Mouse (Mus musculus) frontal cortex, postnatal 25 days (tissue): ENCODE data around the gene P2rx6.
"Not testable (repeated sequence)": the region's sequence is repeated elsewhere in the genome, so short reads cannot be mapped to it uniquely, and the experiment has no call there.

Experiments
- DNase-seq, 2 experiments: peaks; one replicate each; pipeline ENCODE4 v3.0.0; 2022; ENCODE audit warnings: low spot score in 2 of 2

Gene P2rx6

DNA sequence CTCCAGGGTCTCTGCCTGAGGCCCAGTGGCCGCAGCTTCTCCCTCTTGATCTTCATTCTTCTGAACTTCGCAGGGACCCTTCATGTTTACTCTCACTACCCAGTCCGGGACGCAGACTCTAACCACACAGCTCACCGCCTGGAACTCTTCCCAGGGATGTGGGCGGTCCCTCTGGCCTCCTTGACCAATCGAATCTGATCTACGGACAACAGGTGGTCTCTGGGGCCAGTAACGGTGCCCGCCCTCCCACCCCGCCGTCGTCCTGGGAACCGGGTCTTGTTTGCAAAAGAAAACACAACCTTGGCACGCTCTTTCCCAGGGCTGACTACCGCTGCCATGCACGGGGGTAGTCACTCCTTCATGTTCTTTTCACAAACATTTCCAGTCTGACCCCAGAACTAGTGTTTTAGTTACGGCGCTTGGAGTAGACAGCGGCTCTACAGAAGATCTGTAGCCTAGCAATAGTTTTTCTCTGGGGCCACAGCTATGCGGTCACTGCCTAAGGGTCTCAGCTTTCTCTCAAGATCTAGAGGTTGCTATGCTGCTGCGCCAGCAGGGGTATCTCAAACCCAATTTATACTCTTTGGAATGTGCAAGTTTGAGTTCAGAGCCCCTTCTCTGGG lies 446 bp upstream of the P2rx6 start, which contains the start of gene Lrrc74b:
Lrrc74b (minus strand) TSS at position 120 of the 623 bp plus-strand sequence.
- no peak for DNase-seq

DNA sequence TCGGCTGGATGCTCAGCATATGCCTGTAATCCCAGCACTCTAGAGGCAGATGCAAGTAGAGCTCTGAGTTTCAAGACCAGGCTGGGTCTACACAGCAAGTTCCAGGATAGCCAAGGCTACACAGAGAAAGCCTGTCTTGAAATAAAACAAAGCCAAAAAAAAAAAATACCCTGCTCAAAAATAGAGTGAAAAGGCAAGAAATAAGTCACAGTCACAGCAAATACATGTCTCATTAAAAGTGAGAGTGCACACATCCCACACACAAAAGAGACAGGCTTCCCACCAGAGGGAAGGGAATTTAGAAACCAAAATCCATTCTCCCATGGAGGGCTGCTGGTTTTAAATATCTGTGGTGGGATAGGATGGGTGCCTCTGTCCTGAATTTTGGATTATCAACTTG lies 1.9 kb downstream of the P2rx6 start:
- DNase-seq = no peak

DNA sequence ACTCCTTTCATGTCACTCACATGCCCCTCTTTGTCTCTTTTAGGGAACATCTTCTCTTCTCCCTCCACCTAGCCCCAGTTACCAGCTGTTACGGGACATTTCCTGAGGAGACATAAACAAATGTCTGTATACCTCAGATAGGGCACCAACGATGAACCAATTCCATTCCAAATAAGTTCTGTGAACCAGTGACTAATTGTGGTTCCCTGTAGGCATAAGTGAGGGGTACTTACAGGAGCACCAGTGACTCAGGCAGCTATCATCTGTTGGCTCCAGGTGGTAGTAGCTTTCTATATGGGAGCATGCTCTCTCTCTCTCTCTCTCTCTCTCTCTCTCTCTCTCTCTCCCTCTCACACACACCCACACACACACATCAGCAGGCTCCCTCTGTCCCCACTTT lies 2.5 kb downstream of the P2rx6 start:
- DNase-seq = no peak

DNA sequence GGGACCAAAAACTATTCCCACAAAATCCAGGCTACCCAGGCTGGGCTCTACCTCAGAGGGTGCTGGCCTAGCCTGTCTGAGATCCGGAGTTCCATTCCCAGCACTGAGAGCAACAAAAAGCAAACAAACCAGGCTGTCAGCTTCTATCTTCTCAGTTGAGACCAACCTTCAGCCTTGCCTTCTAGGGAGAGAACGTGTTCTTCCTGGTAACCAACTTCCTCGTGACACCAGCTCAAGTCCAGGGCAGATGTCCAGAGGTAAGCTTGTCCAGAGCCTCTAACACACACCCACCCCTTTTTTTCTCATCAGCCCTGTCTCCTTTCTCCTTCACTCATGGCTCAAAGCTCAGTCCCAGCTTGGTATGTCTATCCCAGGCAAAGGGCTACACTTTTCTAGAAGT lies 3.1 kb downstream of the P2rx6 start:
- no peak for DNase-seq

DNA sequence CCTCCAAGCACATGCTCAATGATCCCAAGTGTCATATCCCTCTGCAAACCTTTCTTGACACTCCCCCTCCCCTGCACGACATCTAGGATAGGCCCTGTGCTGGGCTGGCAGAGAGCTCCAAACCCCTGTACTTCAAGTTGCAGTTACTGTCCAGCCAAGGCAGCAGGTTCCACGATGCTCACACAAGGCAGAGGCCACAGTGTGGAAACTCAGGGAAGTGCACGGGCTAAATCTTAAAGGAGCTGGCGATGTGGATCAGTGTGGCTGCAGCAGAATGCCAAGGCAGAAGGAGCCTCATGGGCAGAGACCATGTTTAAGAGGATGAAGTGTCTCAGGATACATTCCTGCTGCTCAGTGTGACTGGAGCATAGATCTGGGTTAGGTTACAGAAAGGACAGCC lies 4.5 kb downstream of the P2rx6 start:
- DNase-seq = no peak

DNA sequence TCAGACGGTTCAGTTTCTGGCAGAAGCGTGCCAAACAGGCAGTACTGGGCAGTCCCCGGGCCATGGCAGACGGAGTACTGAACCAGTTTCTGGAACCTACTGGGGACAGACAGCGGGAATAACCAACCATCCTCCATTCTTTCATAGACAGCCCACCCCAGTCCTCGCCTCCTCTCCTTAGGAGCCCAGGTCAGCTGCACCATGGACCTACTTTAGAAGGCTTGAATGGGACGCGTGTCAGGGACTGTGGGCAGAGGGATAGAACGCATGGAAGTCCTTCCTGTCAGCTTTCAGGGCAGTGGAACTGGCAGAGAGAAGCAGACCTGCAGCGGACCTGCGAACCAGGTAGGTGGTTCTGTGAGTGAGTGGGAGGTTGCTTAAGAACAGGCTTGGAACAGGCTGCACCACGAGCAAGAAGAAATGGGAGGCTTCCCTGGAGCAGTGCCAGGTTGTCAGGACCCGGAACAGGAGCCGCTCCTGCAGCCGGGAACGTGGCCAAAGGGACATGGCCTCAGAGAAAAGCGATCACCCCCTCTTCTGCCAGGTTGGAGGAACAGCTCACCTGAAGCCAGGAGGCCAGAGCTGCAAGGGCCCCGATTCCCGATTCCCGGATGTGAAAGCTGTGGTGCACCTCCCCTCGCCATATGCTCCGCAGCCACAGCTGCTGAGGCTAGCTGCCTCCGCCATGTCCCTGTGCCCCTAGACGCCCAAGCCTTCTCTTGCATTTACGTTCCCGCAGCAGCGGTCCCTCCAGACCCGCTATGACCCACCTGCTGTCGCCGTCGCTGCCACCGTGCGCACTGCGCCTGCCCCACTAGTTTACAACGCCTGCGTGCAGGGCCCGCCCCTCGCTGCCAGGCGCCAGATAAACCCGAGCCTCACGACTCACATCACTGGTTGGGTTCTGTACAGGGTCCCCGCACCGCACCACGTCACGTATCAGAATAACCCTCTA lies 14.5 kb downstream of the P2rx6 start:
- DNase-seq = peak; percentile 59 to 64

DNA sequence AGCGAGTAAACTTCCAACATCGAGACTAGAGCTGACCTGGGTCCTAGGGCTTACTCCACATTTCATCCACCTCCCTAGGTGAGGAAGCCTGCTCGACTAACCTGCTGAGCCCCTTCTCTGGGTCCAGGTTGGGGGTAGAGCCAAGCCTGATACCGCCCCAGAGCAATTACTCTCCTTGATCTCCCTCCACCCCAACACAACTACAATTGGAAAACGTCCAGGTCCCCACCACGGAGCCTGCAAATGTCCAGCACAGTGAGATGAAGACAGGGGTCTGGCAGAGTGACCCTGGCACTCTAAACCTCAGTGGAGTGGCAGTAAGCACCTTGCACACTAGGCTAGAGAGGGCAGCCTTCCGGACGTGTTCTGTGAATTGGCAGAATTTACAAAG lies 15.1 kb downstream of the P2rx6 start:
- DNase-seq = no peak

DNA sequence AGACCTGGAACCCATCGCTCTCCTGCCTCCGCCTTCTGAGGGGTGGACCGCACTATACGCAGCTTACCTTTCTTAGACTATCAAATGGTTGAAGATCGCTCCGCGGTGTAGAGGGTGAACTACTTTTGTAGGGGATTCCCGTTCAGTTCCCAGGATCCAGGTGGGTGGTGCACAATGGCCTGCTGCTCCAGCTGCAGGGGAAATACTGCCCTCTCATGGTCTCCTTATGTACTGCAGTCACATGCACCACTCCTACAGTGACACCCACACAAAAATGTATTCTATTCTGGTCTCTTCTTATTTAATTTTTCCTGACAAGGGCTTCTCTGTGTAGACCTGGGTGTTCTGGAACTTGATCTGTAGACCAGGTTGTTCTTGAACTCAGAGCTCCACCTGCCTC lies 21.4 kb downstream of the P2rx6 start, which contains the start of gene Slc7a4:
Slc7a4 (minus strand) TSS at position 151 of the 400 bp plus-strand sequence.
- DNase-seq = no peak

DNA sequence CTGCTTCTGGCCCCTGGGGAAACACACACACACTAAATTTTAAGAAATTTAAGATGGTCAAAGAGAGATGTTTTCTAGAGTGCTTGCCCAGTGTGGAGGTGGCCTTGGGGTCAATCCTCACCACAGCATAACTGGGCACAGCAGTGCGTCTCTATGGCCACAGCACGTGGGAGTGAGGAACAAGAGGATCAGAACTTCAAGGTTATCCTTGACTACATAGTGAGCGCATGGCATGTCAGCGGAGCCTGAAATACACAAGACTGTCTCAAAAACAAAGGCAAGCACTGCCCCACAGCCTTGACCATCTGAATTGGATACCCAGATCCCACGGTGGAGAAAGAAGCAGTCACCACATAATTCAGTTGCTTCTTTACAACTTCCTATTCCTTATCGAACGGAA lies 22.9 kb downstream of the P2rx6 start:
- DNase-seq = no peak

DNA sequence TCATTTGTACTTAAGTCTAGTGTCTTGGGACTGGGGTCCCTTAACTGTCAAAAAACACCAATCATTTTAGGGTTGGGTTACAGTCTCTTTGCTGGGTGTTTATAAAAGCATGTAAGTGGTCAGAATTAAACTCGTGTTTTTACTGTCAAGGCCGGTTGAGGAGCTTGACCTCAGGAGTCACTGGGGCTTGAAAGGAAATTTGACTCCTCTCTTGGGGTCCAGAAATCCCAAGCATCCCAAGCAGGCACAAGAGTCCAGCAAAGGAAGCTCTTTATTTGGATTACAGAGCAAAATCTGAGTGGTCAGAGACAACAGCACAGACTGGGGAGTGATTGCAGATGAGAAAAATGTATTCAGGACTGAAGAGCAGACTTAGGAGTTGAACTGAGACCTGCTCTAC lies 29.0 kb downstream of the P2rx6 start:
- DNase-seq = no peak

DNA sequence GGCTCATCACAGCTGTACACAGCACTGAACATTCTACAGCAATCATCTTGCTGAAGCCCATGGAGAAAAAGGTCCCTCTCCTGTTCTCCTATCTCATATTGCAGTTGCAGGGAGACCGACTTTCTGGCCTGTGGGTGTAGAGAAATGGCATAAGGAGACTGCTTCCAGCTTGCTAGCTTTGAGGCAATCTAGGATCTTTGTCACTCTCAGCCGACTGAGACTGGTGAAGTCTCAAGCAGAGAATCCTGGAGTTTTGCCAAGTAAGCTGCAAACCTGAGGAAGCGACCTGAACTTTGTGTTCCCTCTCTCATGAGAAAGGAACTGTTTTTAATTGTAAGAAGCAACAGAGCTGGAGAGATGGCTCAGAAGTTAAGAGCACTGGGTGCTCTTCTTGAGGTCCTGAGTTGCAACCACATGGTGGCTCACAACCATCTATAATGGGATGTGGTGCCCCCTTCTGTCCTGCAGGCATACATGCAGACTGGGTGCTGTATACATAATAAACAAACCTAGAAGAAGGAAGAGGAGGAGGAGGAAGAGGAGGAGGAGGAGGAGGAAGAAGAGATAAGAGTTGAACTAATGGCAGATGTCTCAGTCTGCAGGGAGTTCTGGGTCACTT lies 39.4 kb downstream of the P2rx6 start:
- DNase-seq = no peak

DNA sequence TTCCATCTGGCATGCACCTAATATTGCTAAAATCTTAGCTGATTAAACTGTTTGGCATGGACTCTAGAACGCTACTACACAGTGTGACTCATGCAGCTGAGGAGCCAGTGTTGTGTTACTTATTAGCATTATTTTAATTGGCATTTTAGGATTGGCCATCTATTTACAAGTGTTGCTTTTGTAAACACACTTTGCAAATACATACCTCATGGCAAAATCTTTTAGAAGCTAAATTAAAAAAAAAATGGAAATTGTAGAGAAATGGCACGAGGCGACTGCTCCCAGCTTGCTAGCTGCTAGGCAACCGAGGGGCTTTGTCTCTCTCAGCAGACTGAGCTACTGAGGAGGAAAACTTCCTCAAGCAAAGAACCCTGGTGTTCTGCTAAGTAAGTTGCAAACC lies 43.3 kb downstream of the P2rx6 start:
- DNase-seq = no peak

DNA sequence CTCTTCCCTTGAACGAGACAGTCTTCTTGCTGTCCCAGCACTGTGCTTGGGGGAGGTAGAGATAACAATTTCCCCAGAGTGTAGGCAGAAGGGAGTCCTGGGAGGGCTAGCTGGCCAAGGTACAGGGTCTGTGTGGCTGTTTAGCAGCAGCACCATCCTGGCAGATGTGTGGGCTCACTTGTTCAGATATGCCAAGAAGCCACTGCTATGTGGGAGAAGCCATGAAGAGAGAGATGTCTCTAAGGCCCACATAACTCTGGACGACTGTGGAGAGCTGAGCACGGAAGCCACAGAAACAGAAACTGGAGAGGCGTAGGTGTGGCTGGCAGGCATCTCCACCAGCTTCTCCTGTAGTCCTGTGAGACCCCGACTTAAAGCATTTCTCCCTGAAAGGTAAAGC lies 44.0 kb downstream of the P2rx6 start:
- DNase-seq = no peak

DNA sequence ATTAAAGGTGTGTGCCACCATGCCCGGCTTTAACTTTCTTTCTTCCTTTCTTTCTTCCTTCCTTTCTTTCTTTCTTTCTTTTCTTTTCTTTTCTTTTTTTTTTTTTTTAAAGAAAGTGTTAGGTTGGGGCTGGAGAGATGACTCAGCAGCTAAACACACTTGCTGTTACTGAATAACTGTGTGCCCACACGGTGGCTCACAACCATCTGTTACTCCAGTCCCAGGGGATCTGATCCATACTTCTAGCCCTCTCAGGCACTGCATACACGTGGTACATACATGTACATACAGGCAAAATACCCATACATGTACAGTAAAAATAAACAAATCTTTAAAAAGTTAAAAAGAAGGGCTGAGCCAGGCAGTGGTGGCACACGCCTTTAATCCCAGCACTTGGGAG lies 49.7 kb downstream of the P2rx6 start:
- no peak for DNase-seq

DNA sequence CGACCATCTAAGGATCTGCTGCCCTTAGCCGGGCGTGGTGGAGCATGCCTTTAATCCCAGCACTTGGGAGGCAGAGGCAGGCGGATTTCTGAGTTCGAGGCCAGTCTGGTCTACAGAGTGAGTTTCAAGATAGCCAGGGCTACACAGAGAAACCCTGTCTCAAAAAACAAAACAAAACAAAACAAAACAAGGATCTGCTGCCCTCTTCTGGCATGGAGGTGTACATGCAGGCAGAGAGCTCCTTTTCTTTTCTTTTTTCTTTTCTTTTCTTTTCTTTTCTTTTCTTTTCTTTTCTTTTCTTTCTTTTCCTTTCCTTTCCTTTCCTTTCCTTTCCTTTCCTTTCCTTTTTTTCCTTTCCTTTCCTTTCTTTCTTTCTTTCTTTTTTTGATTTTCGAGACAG lies 53.1 kb downstream of the P2rx6 start:
- DNase-seq = not testable (repeated sequence)

DNA sequence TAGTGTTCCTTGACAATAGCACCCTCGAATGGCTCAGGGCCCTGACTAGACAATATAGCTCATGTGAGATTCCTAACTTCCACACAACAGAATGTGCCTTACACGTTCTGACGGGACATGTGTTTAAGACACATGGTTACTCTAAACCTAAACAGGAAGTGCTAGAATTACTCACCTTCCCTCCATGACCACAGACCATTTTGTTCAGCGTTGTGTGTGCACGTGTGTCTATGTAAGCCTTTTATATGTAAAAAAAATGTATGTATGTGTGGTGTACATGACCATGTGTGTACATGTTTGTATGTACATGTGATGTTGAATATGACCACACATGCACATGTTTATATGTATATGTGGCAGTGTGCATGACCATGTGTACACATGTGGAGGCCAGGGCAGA lies 54.5 kb downstream of the P2rx6 start:
- no peak for DNase-seq

DNA sequence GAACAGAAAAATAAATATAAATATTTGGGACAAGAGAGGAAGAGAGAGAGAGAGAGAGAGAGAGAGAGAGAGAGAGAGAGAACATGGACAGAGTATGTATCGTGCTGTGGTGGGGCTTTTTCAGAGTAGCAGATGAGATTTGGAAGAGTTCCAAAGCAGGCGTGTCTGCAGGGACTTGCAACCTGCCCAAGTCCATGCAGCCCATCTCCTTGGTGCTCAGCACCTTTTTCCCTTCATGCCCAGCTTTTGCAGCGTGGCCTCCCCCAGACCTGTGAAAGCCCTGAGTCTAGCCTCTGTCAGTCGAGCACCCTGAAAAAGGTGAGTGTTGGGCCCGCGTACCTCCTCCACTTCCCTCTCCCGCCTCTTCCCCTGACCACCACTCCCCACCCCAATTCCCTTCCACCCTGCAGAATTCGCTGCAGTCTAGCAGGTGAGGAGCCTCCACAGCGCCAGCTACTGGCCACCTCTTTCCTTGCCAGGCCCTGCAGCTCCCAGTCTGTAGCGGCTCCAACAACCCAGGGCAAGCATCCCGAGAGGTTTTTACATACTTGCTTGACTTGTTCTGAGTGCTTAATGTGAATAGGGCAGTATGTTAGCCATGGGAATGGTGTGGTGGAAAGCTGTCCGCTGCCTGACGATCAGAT lies 56.4 kb downstream of the P2rx6 start:
- DNase-seq = no peak

DNA sequence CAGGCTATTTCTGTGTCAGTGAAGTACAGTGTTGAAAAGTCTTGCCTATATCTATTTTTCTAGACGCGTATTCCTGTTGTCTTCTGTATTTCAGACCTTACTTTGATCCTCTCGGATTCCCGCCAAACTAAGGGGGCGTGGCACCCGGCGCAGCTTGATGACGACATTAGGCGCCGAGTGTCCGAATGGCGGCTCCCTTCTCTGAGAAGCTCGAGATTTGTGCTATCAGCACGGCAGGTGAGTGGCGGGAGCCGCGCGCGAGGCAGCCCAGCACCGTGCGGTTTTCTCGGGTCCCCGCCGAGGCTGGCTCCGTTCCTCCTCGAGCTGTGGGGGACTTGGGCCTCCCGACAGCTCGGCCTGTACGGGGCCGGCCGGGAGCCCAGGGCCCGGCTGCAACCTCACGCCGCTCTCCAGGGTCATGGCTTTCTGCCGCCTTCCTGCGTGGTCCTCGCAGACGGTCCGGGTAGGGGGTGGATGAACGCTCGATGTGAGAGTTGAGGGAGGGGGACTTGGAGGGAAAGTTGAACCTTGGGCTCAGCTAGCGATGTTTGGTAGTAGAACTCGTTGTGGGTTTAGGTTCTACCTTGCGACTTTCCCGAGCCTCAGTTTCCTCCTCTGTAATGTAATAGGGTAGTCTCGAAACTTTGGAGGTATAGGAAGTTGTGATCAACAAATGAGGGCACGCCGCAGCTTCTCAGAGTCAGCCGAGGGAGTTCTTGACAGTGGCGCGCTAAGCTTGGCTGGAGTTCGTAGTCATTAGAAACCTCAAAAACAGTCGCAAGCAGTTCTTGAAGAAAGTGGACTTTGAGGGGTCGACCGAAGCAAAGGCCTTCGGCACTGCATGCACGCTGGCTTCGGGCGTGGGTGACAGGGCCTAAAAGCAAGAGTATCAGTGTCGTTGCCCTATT lies 57.8 kb downstream of the P2rx6 start, which contains the start of gene Smpd4:
Smpd4 (plus strand) TSS at position 157 of the 908 bp plus-strand sequence.
- DNase-seq = peak; percentile 88 to 95

DNA sequence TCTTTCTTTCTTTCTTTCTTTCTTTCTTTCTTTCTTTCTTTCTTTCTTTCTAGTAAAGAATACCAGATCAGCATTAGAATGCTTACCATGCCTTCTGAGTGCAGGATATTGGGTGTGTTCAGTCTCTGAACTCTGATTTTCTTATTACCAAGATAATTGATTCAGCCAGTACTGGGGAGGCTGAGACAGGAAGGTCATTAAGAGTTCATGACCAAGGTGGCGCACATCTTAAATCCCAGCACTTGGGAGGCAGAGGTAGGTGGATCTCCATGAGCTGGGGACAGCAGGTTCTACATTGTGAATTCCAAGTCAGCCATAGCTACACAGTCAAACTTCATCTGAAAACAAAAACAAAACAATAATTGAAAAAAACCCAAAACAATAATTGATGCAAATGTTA lies 60.3 kb downstream of the P2rx6 start:
- no peak for DNase-seq

DNA sequence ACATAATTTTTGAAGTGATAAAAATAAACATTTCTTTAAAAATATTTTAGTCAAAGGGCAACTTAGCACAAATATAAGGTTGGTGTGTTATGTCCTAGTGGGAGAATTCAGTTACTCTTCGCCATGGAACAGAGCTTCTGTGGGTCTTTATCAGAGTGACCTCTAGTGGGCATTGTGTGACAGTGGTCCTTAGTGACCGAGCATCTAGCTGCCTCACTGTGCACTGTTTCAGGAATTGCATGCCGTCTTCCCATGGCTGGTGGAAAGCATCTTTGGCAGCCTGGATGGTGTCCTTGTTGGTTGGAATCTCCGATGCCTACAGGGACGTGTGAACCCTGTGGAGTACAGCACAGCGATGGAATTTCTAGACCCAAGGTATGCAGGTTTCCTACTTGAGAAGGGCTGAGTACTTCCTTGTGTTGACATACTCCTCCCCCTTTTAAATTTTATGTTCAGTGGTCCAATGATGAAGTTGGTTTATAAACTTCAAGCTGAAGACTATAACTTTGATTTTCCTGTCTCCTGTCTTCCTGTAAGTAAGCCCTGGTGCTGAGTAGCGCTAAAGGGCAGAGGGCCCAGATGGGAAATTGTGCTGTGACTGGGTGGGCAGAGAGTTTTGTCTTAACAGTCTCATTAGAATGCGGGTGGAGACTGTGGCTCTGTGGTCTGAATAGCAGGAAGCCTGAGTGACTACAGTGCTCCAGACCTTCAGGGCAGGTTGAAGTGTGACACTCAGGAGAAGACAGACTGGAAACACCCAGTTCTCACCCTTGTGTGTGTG lies 64.0 kb downstream of the P2rx6 start:
- DNase-seq = no peak
